In the genomic region with DNA sequence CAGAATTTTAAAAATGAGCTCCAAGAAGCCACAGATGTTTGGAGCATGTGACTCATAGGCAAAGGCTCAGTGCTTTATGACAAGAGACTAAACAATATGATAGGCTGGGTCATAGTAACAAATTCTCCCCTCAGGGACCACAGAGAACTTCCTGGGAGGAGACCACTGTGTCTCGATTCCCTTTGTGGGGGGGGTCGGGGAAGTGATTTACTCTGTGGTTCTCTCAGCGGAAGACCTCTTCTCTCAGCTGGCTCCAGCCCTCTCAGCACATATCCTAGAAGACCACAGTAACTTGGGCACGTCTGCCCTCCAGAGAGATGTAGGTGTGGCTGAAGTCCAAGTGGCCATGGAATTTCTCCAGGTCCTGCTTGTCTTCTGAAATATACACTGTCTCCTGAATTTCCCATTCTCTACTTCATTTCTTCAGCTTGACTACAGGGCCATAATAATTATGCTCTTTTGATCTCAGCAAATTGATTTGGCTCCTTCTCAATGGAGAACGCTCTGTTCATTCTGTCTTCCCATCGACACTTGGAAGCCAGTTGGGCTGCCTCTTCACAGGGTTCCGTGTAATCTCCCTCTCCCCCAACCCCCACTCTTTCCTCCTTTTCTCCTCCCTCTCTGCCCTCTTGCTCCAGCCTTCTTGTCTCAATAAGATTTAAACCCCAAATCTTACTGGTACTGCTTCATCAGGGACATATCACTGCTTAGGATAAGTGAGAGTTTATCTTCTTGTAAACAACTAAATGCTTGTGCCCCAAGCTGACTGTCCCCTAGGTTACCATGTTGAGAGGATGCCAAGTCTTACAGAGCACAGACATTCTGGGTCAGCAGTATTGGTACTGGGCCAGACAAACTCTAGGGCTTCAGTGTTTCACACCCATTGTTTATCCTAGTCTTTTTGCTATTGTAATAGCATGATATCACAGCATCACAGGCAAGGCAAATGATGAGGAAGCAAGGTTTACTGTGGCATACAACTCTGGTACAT, we compare ENCODE assay signal across 11 mouse cellular contexts.
DNase-seq lines count a peak whose midpoint lies in the region; ATAC-seq lines count a peak whose summit lies in the region.
"Had no signal": no experiment of that assay in that cellular context is flagged by ENCODE, and none has a peak within 500 bp of the region (broad histone marks: within the 10 kb centered on the region; RNA-seq: fewer than 3 reads in every experiment).

No protein-coding gene starts in this region.

- H3K4me2 ChIP-seq in neural tube, embryonic 13.5 days: no peak overlapping the region
- 0 out of 2 replicates have a peak overlapping the region, but pooled peaks have one; percentile 7 for H3K4me2 ChIP-seq in hindbrain, embryonic 16.5 days (ENCODE audit: low read length)
- H3K4me2 ChIP-seq: limb, embryonic 13.5 days had no signal

- peak; percentile 74; the same call in 1 of the 2 replicates for ATAC-seq in neural tube, embryonic 13.5 days (ENCODE audit: low read depth)
- peak; percentile 68 for ATAC-seq in hindbrain, embryonic 16.5 days
- ATAC-seq in inflammation-experienced regulatory T-cells, adult 6 months: no peak

- no peaks in the 10 kb centered on the region for H3K9me3 ChIP-seq in heart, embryonic 10.5 days
- no peaks in the 10 kb centered on the region for H3K9me3 ChIP-seq in neural tube, embryonic 13.5 days
- H3K9me3 ChIP-seq in hindbrain, embryonic 16.5 days (ENCODE audit: control insufficient read depth, low read length): no peaks in the 10 kb centered on the region
- H3K9me3 ChIP-seq: limb, embryonic 13.5 days had no signal

- no peaks in the 10 kb centered on the region for H3K36me3 ChIP-seq in heart, embryonic 10.5 days
- no peaks in the 10 kb centered on the region for H3K36me3 ChIP-seq in neural tube, embryonic 13.5 days
- H3K36me3 ChIP-seq in hindbrain, embryonic 16.5 days (ENCODE audit: control insufficient read depth, insufficient read depth, low read length): no peaks in the 10 kb centered on the region
- H3K36me3 ChIP-seq: limb, embryonic 13.5 days had no signal

- no peak overlapping the region for H3K27ac ChIP-seq in heart, embryonic 10.5 days
- H3K27ac ChIP-seq in neural tube, embryonic 13.5 days (replicated peaks): no peak overlapping the region
- H3K27ac ChIP-seq in hindbrain, embryonic 16.5 days (ENCODE audit: low read depth, low read length): 0 out of 2 replicates have a peak overlapping the region, but pooled peaks have one; percentile 14
- H3K27ac ChIP-seq: limb, embryonic 13.5 days had no signal

- no peak overlapping the region for H3K4me3 ChIP-seq in heart, embryonic 10.5 days
- H3K4me3 ChIP-seq in neural tube, embryonic 13.5 days: no peak overlapping the region
- H3K4me3 ChIP-seq in hindbrain, embryonic 16.5 days (ENCODE audit: low read length): no peak overlapping the region
- H3K4me3 ChIP-seq: limb, embryonic 13.5 days had no signal

- H3K9ac ChIP-seq in neural tube, embryonic 13.5 days: no peak overlapping the region
- H3K9ac ChIP-seq in hindbrain, embryonic 16.5 days (ENCODE audit: low read depth, low read length): no peak overlapping the region
- H3K9ac ChIP-seq: limb, embryonic 13.5 days had no signal

- DNase-seq in heart, adult 18-20 months: peak; percentile 17 to 29
- no peak for DNase-seq in heart, embryonic 10.5 days (ENCODE audit: low spot score)
- DNase-seq in neural tube, embryonic 10.5 days (ENCODE audit: extremely low spot score, low spot score): no peak
- DNase-seq in skeletal muscle tissue, adult 2 months (ENCODE audit: low read depth, low spot score): peak; percentile 4
- no peak for DNase-seq in right cerebral cortex, postnatal 4 days
- DNase-seq: gastrocnemius, postnatal 36 days; thymus, postnatal 4 days had no signal

- peaks cover 5% of the 10 kb centered on the region; the same call in 1 of the 2 replicates for H3K4me1 ChIP-seq in heart, embryonic 10.5 days
- H3K4me1 ChIP-seq in neural tube, embryonic 13.5 days (replicated peaks): peaks cover 30% of the 10 kb centered on the region
- peaks cover 18% of the 10 kb centered on the region for H3K4me1 ChIP-seq in hindbrain, embryonic 16.5 days (ENCODE audit: control insufficient read depth, insufficient read depth, low read depth, low read length)
- H3K4me1 ChIP-seq: limb, embryonic 13.5 days had no signal

- 62% methylated on average over 7 of the region's 7 CpGs for WGBS in heart, embryonic 10.5 days
- WGBS in neural tube, embryonic 13.5 days: 67% methylated on average over 7 of the region's 7 CpGs
- 46% methylated on average over 7 of the region's 7 CpGs for WGBS in hindbrain, embryonic 16.5 days

- no peaks in the 10 kb centered on the region for H3K27me3 ChIP-seq in heart, embryonic 10.5 days (ENCODE audit: insufficient read depth, poor library complexity, severe bottlenecking)
- H3K27me3 ChIP-seq in neural tube, embryonic 13.5 days: peaks cover 47% of the 10 kb centered on the region
- no peaks in the 10 kb centered on the region for H3K27me3 ChIP-seq in hindbrain, embryonic 16.5 days (replicated peaks; ENCODE audit: control insufficient read depth, insufficient read depth, low read length)
- H3K27me3 ChIP-seq: limb, embryonic 13.5 days had no signal

Comparison
In these comparisons a context has a peak if more than half of its experiments do, and no peak if none do; other contexts are left out.
1. DNase-seq: peak in heart, adult 18-20 months (2 of 2) and skeletal muscle tissue, adult 2 months (single experiment); none in heart, embryonic 10.5 days (single experiment), neural tube, embryonic 10.5 days (single experiment) and right cerebral cortex, postnatal 4 days (single experiment).